ENCODE assay signal across 15 mouse cellular contexts in genomic region chr10:118956352-118956751, GRCm38 (mm10).
DNase-seq lines count a peak whose midpoint lies in the region; ATAC-seq lines count a peak whose summit lies in the region.
"Had no signal": no experiment of that assay in that cellular context is flagged by ENCODE, and none has a peak within 500 bp of the region (broad histone marks: within the 10 kb centered on the region; RNA-seq: fewer than 3 reads in every experiment).

No protein-coding gene starts in this region.

- DNase-seq in forebrain, embryonic 14.5 days (ENCODE audit: low spot score) = peak; percentile 66
- DNase-seq in neural tube, embryonic 10.5 days (ENCODE audit: extremely low spot score, low spot score) = no peak
- DNase-seq in layer of hippocampus, adult 9-10 months (ENCODE audit: low spot score) = peak; percentile 15
- peak; percentile 25 for DNase-seq in right cerebral cortex, postnatal 25 days
- DNase-seq in gastrocnemius, postnatal 25 days = no peak
- no peak for DNase-seq in thymus, postnatal 14 days
- DNase-seq: cerebellum, adult 9-11 months; embryo, embryonic 11 days; heart, adult 11 months; heart, postnatal 14 days had no signal

- H3K27me3 ChIP-seq in forebrain, embryonic 14.5 days (replicated peaks; ENCODE audit: control insufficient read depth, insufficient read depth, low read length) = peaks cover 6% of the 10 kb centered on the region; the same call in 1 of the 2 replicates
- peaks cover 57% of the 10 kb centered on the region for H3K27me3 ChIP-seq in forebrain, embryonic 12.5 days
- H3K27me3 ChIP-seq in neural tube, embryonic 15.5 days (replicated peaks) = no peaks in the 10 kb centered on the region

- WGBS in forebrain, embryonic 14.5 days = 61% methylated on average over 9 of the region's 9 CpGs
- WGBS in forebrain, embryonic 12.5 days = 77% methylated on average over 9 of the region's 9 CpGs
- 48% methylated on average over 9 of the region's 9 CpGs for WGBS in neural tube, embryonic 15.5 days

- no peaks in the 10 kb centered on the region for H3K36me3 ChIP-seq in forebrain, embryonic 14.5 days (ENCODE audit: control insufficient read depth, insufficient read depth, low read length)
- H3K36me3 ChIP-seq in forebrain, embryonic 12.5 days (replicated peaks) = no peaks in the 10 kb centered on the region
- no peaks in the 10 kb centered on the region for H3K36me3 ChIP-seq in neural tube, embryonic 15.5 days
- H3K36me3 ChIP-seq: midbrain, embryonic 13.5 days had no signal

- H3K4me3 ChIP-seq in forebrain, embryonic 14.5 days (ENCODE audit: low read depth, low read length) = no peak overlapping the region
- no peak overlapping the region for H3K4me3 ChIP-seq in forebrain, embryonic 12.5 days (replicated peaks)
- H3K4me3 ChIP-seq in neural tube, embryonic 15.5 days (replicated peaks) = no peak overlapping the region
- H3K4me3 ChIP-seq: midbrain, embryonic 13.5 days had no signal

- no peak overlapping the region for H3K27ac ChIP-seq in forebrain, embryonic 14.5 days (ENCODE audit: low read depth, low read length)
- no peak overlapping the region for H3K27ac ChIP-seq in forebrain, embryonic 12.5 days
- H3K27ac ChIP-seq in neural tube, embryonic 15.5 days (replicated peaks) = no peak overlapping the region
- H3K27ac ChIP-seq: macrophage; midbrain, embryonic 13.5 days had no signal

- no peak overlapping the region for H3K9ac ChIP-seq in forebrain, embryonic 14.5 days (ENCODE audit: low read length)
- no peak overlapping the region for H3K9ac ChIP-seq in forebrain, embryonic 12.5 days
- H3K9ac ChIP-seq in neural tube, embryonic 15.5 days (replicated peaks) = no peak overlapping the region
- H3K9ac ChIP-seq: midbrain, embryonic 13.5 days had no signal

- no peak overlapping the region for H3K4me2 ChIP-seq in forebrain, embryonic 14.5 days (ENCODE audit: low read length)
- no peak overlapping the region for H3K4me2 ChIP-seq in forebrain, embryonic 12.5 days
- peak overlapping the region; percentile 9; the same call in 1 of the 2 replicates for H3K4me2 ChIP-seq in neural tube, embryonic 15.5 days
- H3K4me2 ChIP-seq: midbrain, embryonic 13.5 days had no signal

- no peaks in the 10 kb centered on the region for H3K9me3 ChIP-seq in forebrain, embryonic 14.5 days (replicated peaks; ENCODE audit: control insufficient read depth, low read length)
- no peaks in the 10 kb centered on the region for H3K9me3 ChIP-seq in forebrain, embryonic 12.5 days
- no peaks in the 10 kb centered on the region for H3K9me3 ChIP-seq in neural tube, embryonic 15.5 days (replicated peaks)
- H3K9me3 ChIP-seq: midbrain, embryonic 13.5 days had no signal

- ATAC-seq in forebrain, embryonic 14.5 days = peak; percentile 35; the same call in 1 of the 2 replicates
- ATAC-seq in forebrain, embryonic 12.5 days (ENCODE audit: low FRiP score) = no peak
- no peak for ATAC-seq in neural tube, embryonic 15.5 days (ENCODE audit: low FRiP score)
- ATAC-seq: midbrain, embryonic 13.5 days; Patski had no signal

- H3K4me1 ChIP-seq in forebrain, embryonic 14.5 days (ENCODE audit: control insufficient read depth, insufficient read depth, low read length) = peaks cover 13% of the 10 kb centered on the region
- H3K4me1 ChIP-seq in forebrain, embryonic 12.5 days = peaks cover 21% of the 10 kb centered on the region
- H3K4me1 ChIP-seq in neural tube, embryonic 15.5 days = peaks cover 12% of the 10 kb centered on the region

Comparison
In these comparisons a context has a peak if more than half of its experiments do, and no peak if none do; other contexts are left out.
1. DNase-seq: peak in forebrain, embryonic 14.5 days (single experiment), layer of hippocampus, adult 9-10 months (single experiment) and right cerebral cortex, postnatal 25 days (single experiment); none in neural tube, embryonic 10.5 days (single experiment), gastrocnemius, postnatal 25 days (single experiment) and thymus, postnatal 14 days (single experiment).